Mouse (Mus musculus): ENCODE data around the gene Slc6a6. TPM values are rescaled to one million over a fixed set of nuclear protein-coding genes. Genes with fewer than 3 reads are reported as not detected.

Gene Slc6a6
- total RNA-seq, 2 experiments from 2014 or later: 46.7 to 61.9 TPM

DNA sequence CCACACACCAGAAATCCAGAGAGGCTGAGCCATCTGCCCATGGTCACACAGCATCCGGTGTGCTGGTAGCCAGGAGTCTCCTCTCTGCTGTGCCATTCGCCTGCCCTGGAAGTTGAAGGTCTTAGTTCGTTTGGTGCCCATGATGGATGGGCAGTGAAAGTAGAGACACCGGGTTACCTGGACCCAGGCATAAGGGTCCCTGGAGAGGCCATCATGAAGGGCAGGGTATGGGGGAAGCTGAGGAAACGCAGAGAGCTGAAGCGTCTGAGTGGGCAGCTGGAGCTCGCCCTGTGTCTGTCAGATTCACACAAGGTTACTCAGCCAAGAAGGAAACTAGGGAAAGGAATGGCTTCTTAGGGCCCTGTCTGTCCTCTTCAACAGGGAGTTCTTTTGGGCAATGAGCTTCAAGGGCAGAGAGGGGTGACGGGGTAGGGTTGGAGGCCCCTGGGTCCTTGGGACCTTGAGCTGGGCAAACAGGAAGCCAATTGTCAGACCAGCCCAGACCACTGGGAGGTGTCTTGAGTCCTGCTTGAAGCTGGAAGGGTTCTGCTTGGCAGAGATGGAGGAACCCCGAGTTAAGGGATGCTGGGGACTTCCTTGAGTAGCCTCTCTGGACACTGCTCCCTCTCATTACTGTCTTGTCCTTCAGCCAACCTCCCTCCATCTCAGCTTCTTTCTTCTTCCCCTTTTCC lies 78.3 kb downstream of the Slc6a6 start:
- 0 out of 2 replicates have a peak, but pooled peaks have one; percentile 34 for ATAC-seq (ENCODE audit: poor library complexity, severe bottlenecking)

GRCm38 (mm10) chr6:91767550-91767949 lies 83.7 kb downstream of the Slc6a6 start:
- ATAC-seq (ENCODE audit: poor library complexity, severe bottlenecking): peak; percentile 49; the same call in 1 of the 2 replicates

GRCm38 (mm10) chr6:91773951-91774350 lies 90.1 kb downstream of the Slc6a6 start:
- no peak for ATAC-seq (ENCODE audit: poor library complexity, severe bottlenecking)

GRCm38 (mm10) chr6:91776543-91776942 lies 92.7 kb downstream of the Slc6a6 start:
- ATAC-seq (ENCODE audit: poor library complexity, severe bottlenecking): peak; percentile 90

DNA sequence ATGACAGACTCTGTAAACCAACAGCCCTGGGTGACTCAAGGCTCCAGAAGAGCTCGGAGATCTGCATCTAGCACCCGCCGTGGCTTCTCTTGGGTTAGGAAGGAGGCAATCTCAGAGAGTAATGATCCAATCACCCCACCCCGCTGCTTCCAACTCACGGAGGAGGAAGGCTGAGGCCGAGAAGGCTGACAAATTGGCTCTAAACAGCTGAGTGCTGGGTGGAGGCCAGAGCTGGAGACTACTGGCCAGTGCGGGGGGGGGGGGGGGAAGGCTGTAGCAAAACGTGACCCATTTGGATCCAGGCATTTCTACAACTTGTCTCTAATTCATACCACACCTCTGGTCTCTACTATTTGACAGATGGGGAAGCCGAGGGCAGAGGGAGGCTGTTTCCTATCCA lies 95.4 kb downstream of the Slc6a6 start:
- ATAC-seq (ENCODE audit: poor library complexity, severe bottlenecking): no peak

DNA sequence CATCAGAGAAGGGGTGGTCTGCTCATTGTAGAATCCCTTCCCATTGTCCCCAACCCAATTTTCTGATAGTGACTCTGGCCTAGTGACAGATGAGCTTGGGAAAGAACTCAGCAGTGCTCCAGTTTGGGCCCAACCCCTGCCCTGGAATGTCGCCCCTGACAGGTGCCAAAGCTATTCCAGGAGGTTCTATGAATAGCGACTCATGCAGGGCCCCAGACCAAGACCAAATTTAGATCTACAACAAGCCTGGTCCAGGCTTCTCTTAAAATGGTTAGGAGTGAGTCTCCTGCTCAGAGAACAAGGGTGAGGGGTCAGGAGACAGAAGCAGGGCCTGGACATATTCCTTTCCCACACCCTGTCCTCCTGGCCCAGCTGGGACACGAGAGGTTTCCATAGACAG lies 101.2 kb downstream of the Slc6a6 start:
- no peak for ATAC-seq (ENCODE audit: poor library complexity, severe bottlenecking)

DNA sequence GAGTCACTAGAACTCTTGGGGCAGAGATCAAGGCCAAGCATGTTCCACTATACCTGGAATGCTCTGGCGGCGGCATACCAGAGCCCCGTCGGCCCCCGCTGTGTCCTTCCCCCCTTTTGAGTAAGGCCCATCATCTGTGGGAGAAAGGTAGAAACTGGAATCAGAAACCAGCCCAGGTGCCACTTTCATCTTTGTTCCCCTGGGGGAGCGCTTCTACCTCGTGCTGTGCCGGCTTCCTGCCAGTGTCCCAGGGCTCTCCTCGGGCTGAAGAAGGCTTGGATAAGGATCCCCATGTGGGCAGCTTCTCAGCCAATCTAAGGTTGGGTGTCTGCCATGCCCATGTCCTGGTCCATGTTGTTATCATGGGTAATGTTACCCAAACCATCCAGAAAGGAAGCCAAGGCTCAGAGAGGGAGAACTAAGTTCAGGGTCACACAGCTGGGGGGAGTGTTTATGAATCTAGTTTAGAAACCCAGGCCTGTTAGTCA lies 104.5 kb downstream of the Slc6a6 start:
- no peak for ATAC-seq (ENCODE audit: poor library complexity, severe bottlenecking)

GRCm38 (mm10) chr6:91795640-91796039 lies 111.8 kb downstream of the Slc6a6 start:
- ATAC-seq (ENCODE audit: poor library complexity, severe bottlenecking): no peak

DNA sequence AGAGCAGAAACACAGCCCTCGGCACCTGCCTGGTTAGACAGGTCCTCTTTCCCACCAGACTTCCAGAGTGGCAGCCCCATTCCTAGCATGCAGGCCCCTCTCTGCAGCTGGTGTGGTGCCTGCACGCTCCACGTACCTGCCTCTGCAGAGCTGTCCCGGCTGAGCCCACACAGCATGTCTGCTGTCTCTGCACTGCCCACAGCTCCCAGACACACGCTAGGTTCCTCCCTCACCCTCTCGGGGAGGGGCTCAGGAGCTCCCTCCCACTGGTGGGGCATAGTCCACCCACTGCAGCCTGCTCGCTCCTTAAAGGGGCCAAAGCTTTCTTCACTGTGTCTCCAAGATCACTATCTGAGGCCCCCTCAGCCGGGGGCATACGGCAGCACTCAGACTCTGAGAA lies 112.2 kb downstream of the Slc6a6 start:
- ATAC-seq (ENCODE audit: poor library complexity, severe bottlenecking): no peak

- ATAC-seq (ENCODE audit: poor library complexity, severe bottlenecking): no peak
These were observed 112.9 kb downstream of the Slc6a6 start for GRCm38 (mm10) chr6:91796736-91797135.

- ATAC-seq (ENCODE audit: poor library complexity, severe bottlenecking): no peak
These were observed 114.6 kb downstream of the Slc6a6 start for GRCm38 (mm10) chr6:91798496-91798895.

DNA sequence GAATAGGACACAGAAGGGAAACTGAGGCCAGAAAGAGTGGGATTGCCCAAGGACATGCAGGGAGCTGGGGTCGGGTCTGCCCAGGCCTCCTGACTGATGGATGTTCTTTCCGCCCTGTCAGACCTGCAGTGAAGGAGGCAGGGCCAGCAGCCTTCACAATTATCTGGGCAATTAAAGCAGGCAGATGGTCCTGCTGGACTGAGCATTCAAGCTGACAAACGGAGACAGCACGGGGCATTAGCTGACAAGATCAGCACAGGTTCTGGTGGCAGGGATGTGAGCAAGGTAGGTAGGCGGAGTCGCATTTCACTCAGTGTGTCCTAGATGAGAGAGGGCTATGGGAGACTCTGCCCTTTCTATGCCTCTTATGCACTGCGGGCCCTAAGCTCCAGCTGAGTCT lies 120.3 kb downstream of the Slc6a6 start:
- no peak for ATAC-seq (ENCODE audit: poor library complexity, severe bottlenecking)

GRCm38 (mm10) chr6:91807169-91807568 lies 123.3 kb downstream of the Slc6a6 start:
- no peak for ATAC-seq (ENCODE audit: poor library complexity, severe bottlenecking)

DNA sequence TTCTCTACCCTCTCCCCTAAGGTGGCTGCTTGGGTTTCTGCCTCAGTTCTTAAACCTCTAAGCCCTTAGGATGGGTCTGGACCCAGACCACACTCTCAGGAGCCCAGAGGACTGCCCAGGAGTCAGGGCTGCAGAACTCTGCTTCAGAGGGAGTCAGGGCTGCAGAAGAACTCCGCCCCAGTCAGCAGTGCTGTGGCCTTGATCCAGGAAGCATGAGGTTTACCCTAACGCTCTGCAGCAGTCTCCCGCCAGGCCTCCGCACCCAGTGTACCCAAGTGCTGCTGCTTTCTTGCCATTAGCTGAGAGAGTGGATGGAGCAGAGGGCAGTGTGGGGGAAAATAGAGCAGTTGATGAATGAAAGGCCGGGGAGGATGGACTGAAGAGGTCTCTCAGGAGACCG lies 124.2 kb downstream of the Slc6a6 start:
- ATAC-seq (ENCODE audit: poor library complexity, severe bottlenecking): no peak

Other genes with a start within 250 kb of the Slc6a6 start
- gene Chchd4, start 210.5 kb upstream of the Slc6a6 start, total RNA-seq (2015): 6.2 and 7.3 TPM in 2 replicates
- gene Chchd4, start 210.5 kb upstream of the Slc6a6 start, total RNA-seq (2017): 6.1 and 7.1 TPM in 2 replicates
- 62.2 and 66.7 TPM in 2 replicates for gene Tmem43, start 210.3 kb upstream of the Slc6a6 start, total RNA-seq (2015)
- gene Tmem43, start 210.3 kb upstream of the Slc6a6 start, total RNA-seq (2017): 87.3 and 104 TPM in 2 replicates
- 9.6 and 11.6 TPM in 2 replicates for gene Xpc, start 168.2 kb upstream of the Slc6a6 start, total RNA-seq (2015)
- 36.8 and 41.5 TPM in 2 replicates for gene Xpc, start 168.2 kb upstream of the Slc6a6 start, total RNA-seq (2017)
- 84.7 and 89.8 TPM in 2 replicates for gene Lsm3, start 168.1 kb upstream of the Slc6a6 start, total RNA-seq (2015)
- gene Lsm3, start 168.1 kb upstream of the Slc6a6 start, total RNA-seq (2017): 196 and 288 TPM in 2 replicates
- not detected in 2 replicates for gene Grip2, start 143.2 kb downstream of the Slc6a6 start, total RNA-seq (2015)
- not detected in 2 replicates for gene Grip2, start 143.2 kb downstream of the Slc6a6 start, total RNA-seq (2017)
- 31.2 and 34.3 TPM in 2 replicates for gene Ccdc174, start 194.0 kb downstream of the Slc6a6 start, total RNA-seq (2015)
- 49.0 and 49.9 TPM in 2 replicates for gene Ccdc174, start 194.0 kb downstream of the Slc6a6 start, total RNA-seq (2017)
- gene 4930590J08Rik, start 218.8 kb downstream of the Slc6a6 start, total RNA-seq (2015): 1.1 TPM in 2 replicates
- 0.15 and 0.53 TPM in 2 replicates for gene 4930590J08Rik, start 218.8 kb downstream of the Slc6a6 start, total RNA-seq (2017)

All from megakaryocyte, adult 5-6 weeks (primary cell).